Mouse (Mus musculus) fat pad, adult 2 months (tissue): ENCODE measurements around the gene AC192777.2.
"Not testable (repeated sequence)": the region's sequence is repeated elsewhere in the genome, so short reads cannot be mapped to it uniquely, and the experiment has no call there.

Source experiments
- DNase-seq: peaks from one replicate; pipeline ENCODE4 v3.0.0-alpha.2; 2011; ENCODE audit warnings: low read depth, low spot score; ENCODE audit errors: extremely low read depth

AC192777.2 gene

DNA sequence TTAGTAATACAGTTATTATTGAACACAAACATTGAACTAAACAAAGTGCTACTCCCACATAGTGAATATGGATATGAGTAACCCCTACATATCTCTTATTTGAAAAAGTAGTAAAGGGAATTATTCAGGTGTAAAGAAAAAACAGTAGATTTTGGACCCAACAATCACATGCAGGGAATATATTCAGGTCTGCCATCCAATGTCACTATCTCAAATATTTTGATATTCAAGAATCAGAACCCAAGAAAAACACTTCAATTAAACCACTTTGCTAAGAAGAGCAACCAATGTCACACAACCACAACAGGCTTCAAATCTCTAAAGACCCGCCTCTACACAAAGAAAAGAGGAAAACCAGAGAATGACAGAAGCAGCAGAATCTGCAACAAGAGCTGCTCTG, at the start of gene AC192777.2:
AC192777.2 (plus strand) TSS at position 301 of the 400 bp plus-strand sequence.
- not testable (repeated sequence) for DNase-seq

DNA sequence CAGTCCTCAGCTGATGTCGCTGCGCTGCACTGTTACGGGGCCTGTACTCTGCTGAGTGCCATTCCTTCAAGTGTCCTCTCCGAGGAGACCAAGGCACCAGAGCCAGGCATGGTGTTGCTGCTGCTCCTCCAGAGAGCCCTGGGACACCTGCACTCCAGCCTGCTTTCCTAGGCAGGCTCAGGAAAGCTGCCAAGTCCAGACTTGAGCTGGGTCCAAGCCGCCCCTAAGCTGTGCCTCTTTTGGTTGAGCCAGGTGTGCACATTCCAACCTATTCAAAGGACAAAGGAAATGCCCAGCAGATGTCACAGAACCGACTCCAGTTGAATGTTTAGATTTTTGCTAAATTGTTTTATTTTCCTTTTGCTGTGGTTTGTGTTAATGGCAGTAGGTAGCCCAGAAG, 20.9 kb downstream of the AC192777.2 start:
- not testable (repeated sequence) for DNase-seq

DNA sequence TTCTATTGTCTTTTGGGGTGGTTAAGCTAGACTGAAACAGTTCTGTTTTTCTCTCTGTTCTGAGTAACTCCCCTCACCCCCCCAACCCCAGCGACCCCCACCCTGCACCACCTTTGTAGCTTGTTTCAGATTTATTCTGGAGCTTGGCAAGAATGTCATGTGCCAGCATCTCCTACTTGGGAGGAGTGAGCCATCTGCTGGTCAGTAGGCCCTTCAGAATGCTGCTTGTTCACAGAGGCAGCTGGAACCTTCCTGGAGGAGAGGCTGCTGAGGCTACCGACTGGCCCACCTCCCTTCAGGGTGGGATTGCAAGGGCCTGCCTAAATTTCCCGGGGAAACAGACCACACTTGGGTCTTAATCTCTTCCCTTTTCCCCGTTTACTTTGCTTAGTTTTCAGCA, 21.6 kb downstream of the AC192777.2 start:
- DNase-seq: not testable (repeated sequence)
